Mouse (Mus musculus): Measurements from ENCODE around the gene Chrnb2. TPM values are rescaled to one million over a fixed set of nuclear protein-coding genes. Genes with fewer than 3 reads are reported as not detected.

Chrnb2 gene
- 34.8 and 38.8 TPM in 2 replicates for polyA plus RNA-seq (2012; rRNA removed)

DNA sequence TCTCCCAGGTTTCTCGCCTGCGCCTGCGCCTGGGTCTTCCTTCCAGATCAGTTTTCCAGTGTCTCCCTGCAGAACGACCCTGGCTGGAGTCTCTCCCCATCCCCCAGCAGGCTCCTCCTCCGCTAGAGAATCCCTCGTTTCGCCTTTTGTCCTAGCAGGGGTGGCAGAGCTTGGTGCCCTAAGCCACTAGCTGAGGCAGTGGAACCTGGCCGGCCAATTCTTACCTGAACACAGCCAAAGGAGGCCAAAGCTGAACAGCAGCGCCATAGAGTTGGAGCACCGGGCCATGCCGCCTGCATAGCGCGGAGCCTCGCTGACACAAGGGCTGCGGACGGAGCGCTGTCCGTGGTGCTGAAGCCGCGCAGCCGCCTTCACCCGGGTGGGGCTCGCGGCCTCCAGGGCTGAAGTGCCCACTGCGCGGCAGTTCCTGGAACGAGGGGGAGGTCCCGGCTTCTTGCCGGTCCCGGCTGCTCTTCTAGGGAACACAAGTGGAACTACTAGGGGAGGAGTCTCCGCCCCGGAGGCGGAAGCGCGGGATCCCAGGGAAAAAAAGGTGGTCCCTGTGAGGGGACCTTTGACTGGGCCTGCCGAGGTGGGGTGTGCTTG, at the start of gene Chrnb2:
TSS of gene Chrnb2 (minus strand) at position 514 of the 606 bp plus-strand sequence.

DNA sequence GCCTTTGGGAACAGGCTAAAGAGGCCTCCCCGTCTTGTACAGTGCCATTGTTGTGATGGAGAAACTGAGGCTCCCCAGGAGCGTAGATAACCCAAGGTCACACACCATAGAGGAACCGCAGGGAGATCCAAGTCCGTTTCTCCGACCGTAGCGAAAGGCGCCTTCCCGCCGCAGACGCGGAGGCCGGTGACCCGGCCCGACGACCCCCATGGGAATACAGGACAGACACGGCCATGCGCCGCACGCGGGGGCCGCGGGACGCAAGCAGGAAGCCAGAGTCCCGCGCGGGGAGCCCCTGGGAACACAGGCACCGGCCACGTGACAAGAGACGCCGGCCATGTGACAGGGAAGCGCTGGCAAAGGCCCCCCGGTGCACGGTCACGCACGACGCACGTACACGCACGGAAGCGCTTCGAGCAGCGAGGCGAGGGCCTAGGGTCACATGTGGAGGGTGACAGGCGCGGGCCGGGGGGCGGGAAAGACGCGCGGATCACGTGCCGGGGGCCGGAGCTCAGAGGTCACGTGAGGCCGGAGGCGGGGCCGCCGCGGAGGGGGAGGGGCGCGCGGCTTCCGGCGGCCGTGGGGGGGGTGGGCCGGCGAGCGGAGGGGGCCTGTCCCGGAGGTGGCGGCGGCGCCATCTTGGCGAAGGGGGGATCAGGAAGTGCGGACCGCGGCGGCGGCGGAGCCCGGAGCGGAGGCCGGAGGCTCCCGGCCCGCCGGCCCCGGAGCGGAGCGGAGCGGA, 8.7 kb upstream of the Chrnb2 start, which contains the start of gene Ube2q1:
TSS of gene Ube2q1 (plus strand) at position 649 of the 742 bp plus-strand sequence.

DNA sequence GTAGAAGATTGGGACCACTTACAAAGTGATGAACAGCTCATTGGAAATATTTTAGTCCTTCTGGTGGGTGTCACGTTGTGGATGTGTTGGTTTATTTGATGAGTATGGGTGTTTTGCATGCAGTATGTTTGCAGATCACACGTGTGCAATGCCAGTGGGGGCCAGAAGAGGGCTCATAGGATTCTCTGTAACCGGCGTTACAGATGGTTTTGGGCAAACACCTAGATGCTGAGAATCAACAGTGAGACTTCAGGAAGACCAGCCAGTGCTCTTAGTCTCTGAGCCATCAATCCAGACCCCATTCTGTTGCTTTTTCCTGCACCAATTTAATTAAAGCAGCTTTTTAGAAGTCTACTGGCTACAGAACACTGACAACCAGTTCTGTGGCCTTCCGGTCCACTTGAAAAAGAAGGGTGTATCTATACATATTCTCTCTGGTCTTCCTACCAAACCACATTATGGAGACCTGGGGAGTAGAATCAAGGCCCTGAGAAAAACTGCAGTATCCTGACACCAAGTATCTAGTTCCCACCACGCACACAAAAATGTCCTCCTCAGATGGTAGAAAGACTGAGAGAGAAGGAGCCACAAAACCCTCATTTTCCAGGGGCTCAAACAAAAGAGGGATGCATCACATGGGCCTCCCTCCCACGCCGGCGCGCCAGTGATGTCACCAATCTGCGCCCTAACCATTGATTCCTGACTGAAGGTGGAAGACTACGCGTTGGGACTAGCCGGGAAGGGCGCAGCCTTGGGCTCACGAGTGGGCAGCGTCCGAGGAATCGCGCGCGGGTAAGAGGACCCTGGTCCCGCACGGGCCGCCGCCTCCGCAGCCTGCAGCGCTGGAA, 49.8 kb downstream of the Chrnb2 start, which contains the start of gene Adar:
TSS of gene Adar (plus strand) at position 664 of the 848 bp plus-strand sequence.

Other genes with a start within 250 kb of the Chrnb2 start
- 9.8 and 11.5 TPM in 2 replicates for gene Kcnn3, start 244.5 kb downstream of the Chrnb2 start, polyA plus RNA-seq (2012; rRNA removed)
- 66.3 and 69.5 TPM in 2 replicates for gene Adar, start 49.6 kb downstream of the Chrnb2 start, polyA plus RNA-seq (2012; rRNA removed)
- gene Ube2q1, start 9.0 kb upstream of the Chrnb2 start, polyA plus RNA-seq (2012; rRNA removed) = 56.7 and 57.9 TPM in 2 replicates
- gene She, start 66.7 kb upstream of the Chrnb2 start, polyA plus RNA-seq (2012; rRNA removed) = 1.3 and 1.5 TPM in 2 replicates
- 0.58 and 0.64 TPM in 2 replicates for gene Il6ra, start 148.6 kb upstream of the Chrnb2 start, polyA plus RNA-seq (2012; rRNA removed)
- 58.6 and 75.2 TPM in 2 replicates for gene Atp8b2, start 198.9 kb upstream of the Chrnb2 start, polyA plus RNA-seq (2012; rRNA removed)
- gene Hax1, start 234.1 kb upstream of the Chrnb2 start, polyA plus RNA-seq (2012; rRNA removed) = 131 and 137 TPM in 2 replicates